Mouse (Mus musculus) embryonic facial prominence, embryonic 11.5 days (tissue): ENCODE measurements around the gene Tex12. TPM values are rescaled to one million over a fixed set of nuclear protein-coding genes. Genes with fewer than 3 reads are reported as not detected.

Source experiments
- ATAC-seq: fragments of 200-750 bp; cut with Nextera tagmentation; replicated peaks from 2 replicates; pipeline ENCODE4 v1.8.0; 2017; ENCODE audit warnings: low read depth; ENCODE audit not compliant: insufficient number of reproducible peaks, low FRiP score, low TSS enrichment
- DNase-seq: peaks from one replicate; pipeline ENCODE4 v3.0.0-alpha.2; 2015; ENCODE audit warnings: low spot score
- H3K27ac ChIP-seq: fragments of 300-500 bp; sonication (generic); replicated peaks from 2 replicates; pipeline ENCODE4 v1.5.1; 2014; ENCODE audit warnings: mild to moderate bottlenecking, low read depth, low read length, control low read depth
- H3K27me3 ChIP-seq: fragments of 300-500 bp; sonication (generic); 2 replicates; pipeline ENCODE4 v1.6.1; 2014; ENCODE audit warnings: mild to moderate bottlenecking, low read length, moderate library complexity, mixed read lengths; ENCODE audit not compliant: control insufficient read depth, insufficient read depth
- H3K36me3 ChIP-seq: fragments of 300-500 bp; sonication (generic); replicated peaks from 2 replicates; pipeline ENCODE4 v1.6.1; 2014; ENCODE audit warnings: low read depth, mild to moderate bottlenecking, low read length, moderate library complexity, mixed read lengths; ENCODE audit not compliant: control insufficient read depth, insufficient read depth
- H3K4me1 ChIP-seq: fragments of 300-500 bp; sonication (generic); 2 replicates; pipeline ENCODE4 v1.6.1; 2014; ENCODE audit warnings: low read length, mixed read lengths; ENCODE audit not compliant: control insufficient read depth, insufficient read depth
- H3K4me2 ChIP-seq: fragments of 300-500 bp; sonication (generic); 2 replicates; pipeline ENCODE4 v1.6.1; 2014; ENCODE audit warnings: low read depth, mild to moderate bottlenecking, control low read depth, low read length, moderate library complexity
- H3K4me3 ChIP-seq: fragments of 300-500 bp; sonication (generic); 2 replicates; pipeline ENCODE4 v1.5.1; 2014; ENCODE audit warnings: low read depth, low read length, control low read depth
- H3K9ac ChIP-seq: fragments of 300-500 bp; sonication (generic); replicated peaks from 2 replicates; pipeline ENCODE4 v1.6.1; 2014; ENCODE audit warnings: mild to moderate bottlenecking, control low read depth, low read length
- H3K9me3 ChIP-seq: fragments of 300-500 bp; sonication (generic); replicated peaks from 2 replicates; pipeline ENCODE4 v1.6.1; 2016; ENCODE audit warnings: mild to moderate bottlenecking, low read length, inconsistent platforms, mixed read lengths; ENCODE audit not compliant: control insufficient read depth
- WGBS: fragments of 180-500 bp; shearing (Covaris S2); extraction: QIAGEN DNeasy Blood & Tissue Kit; methylation state at CpG from one replicate; pipeline ENCODE4 v1.1.7; 2014; 5-methylcytosine and 5-hydroxymethylcytosine counted together
- polyA plus RNA-seq: library from polyadenylated mRNA; unstranded; fragments of >200 nt; fragmentation: Nextera tagmentation; extraction: Ambion mirVana; gene quantifications from 2 replicates; pipeline ENCODE4 v1.2.1, GENCODE M21; 2014

The Tex12 gene
- polyA plus RNA-seq, 1 experiment from 2014 or later: not detected

DNA sequence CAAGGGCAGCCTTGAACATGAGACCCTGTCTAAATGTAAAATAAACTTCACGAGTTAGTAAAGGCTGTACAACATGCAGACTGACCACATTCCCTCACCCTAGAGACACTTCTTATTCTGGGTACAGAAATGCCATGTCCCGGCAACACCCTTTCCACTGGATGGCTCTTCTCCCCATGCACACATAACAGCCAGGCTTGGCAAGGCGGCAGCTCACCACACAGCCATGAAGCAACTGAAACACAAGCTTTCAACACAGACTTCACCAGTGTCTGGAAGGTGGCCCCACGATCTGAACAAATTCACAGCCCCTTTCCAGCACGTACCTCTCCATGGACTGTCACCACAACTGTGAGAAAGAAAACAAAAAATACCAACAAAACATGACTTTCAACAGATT lies 36.2 kb downstream of the Tex12 start:
- DNase-seq: no peak
- no peaks in the 10 kb centered on the region for H3K9me3 ChIP-seq
- no peak overlapping the region for H3K9ac ChIP-seq
- ATAC-seq: no peak
- WGBS: 88% methylated on average over 5 of the region's 5 CpGs
- no peak overlapping the region for H3K27ac ChIP-seq
- no peaks in the 10 kb centered on the region for H3K36me3 ChIP-seq
- H3K4me1 ChIP-seq: no peaks in the 10 kb centered on the region
- H3K27me3 ChIP-seq: no peaks in the 10 kb centered on the region
- no peak overlapping the region for H3K4me2 ChIP-seq
- no peak overlapping the region for H3K4me3 ChIP-seq

DNA sequence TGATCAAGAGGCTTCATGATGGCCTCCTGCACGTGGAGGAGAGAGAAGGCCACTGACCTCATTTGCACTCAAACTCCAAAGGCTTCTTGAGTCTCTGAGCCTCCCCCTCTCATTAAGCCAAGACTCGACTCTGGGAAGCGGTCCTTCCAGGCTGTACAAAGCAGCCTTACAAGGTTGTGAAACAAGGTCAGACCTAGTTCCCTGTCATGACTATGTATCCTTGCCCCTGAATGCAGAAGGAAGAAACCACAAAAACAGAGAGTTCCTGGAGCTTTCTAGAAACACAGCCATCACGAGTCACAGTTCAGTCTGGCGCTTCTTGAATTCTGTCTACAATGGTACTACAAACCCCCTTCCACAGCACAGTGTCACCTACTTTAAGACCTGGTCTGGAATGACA lies 38.6 kb downstream of the Tex12 start:
- WGBS: 73% methylated on average over 5 of the region's 5 CpGs
- Histone ChIP-seq H3K4me1 (no peaks in the 10 kb centered on the region), H3K9ac (no peak overlapping the region), H3K27ac (no peak overlapping the region), H3K36me3 (no peaks in the 10 kb centered on the region), H3K27me3 (no peaks in the 10 kb centered on the region), H3K9me3 (no peaks in the 10 kb centered on the region), H3K4me3 (no peak overlapping the region), H3K4me2 (no peak overlapping the region)
- no peak for ATAC-seq
- DNase-seq: no peak

DNA sequence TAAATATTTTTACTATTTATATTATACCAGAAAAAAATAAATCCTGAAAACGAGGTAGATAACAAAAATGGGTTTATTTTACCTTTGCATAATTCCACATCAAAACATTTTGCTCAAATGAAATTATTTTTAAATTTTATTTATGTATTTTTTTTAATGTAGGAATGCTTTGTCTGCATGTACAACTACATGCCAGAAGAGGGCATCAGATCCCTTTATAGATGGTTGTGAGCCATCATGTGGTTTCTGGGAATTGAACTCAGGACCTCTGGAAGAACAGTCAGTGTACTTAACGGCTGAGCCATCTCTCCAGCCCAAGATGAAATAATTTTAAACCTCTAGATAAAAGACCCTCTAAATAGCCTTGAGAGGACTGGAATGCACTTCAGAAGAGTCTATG lies 39.6 kb downstream of the Tex12 start:
- H3K4me3 ChIP-seq: no peak overlapping the region
- 62% methylated on average over 2 of the region's 2 CpGs for WGBS
- no peak overlapping the region for H3K4me2 ChIP-seq
- no peaks in the 10 kb centered on the region for H3K36me3 ChIP-seq
- H3K9me3 ChIP-seq: no peaks in the 10 kb centered on the region
- DNase-seq (no peak), ATAC-seq (no peak)
- H3K4me1 ChIP-seq: no peaks in the 10 kb centered on the region
- no peak overlapping the region for H3K9ac ChIP-seq
- no peaks in the 10 kb centered on the region for H3K27me3 ChIP-seq
- H3K27ac ChIP-seq: no peak overlapping the region

DNA sequence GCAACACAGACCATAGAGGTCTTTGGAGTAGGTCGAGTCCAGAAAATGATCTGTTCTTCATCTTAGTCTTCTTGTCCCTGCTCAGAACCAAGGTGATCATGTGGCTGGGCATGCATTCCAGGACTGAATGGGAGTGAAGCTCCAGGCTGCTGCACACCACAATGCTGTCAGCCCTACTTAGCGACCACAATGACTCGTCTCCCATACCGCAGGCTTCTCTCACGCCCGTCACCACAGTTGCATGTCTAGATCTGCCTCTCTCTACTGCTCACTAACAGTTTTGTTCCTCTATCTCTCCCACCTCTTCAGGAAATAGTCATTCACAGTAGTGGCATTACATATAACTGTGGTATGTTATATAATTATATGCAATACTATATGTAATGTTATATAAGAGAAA lies 40.4 kb downstream of the Tex12 start:
- WGBS: 89% methylated on average over 6 of the region's 6 CpGs
- no peaks in the 10 kb centered on the region for H3K4me1 ChIP-seq
- ATAC-seq (no peak), DNase-seq (no peak)
- H3K9me3 ChIP-seq: no peaks in the 10 kb centered on the region
- H3K36me3 ChIP-seq: no peaks in the 10 kb centered on the region
- no peaks in the 10 kb centered on the region for H3K27me3 ChIP-seq
- no peak overlapping the region for H3K4me3 ChIP-seq
- no peak overlapping the region for H3K9ac ChIP-seq
- H3K4me2 ChIP-seq: no peak overlapping the region
- no peak overlapping the region for H3K27ac ChIP-seq

DNA sequence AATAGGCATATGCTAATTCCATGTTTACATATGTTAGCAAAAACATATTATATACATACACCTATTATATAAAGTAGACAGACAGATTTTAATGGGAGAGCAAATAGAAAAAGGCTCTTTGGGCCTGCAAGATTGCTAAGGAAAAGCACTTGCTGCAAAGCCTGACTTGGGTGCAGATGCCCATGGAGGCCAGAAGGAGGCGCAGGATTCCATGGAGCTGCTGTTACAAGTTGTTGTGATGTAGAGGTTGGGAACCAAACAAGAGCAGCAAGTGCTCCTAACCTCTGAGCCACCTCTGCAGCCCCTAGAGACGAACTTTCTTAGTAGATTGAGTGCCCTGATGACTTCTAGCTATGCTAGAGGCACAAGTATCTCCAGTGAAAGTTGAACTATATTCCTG lies 42.3 kb downstream of the Tex12 start:
- Histone ChIP-seq H3K36me3 (no peaks in the 10 kb centered on the region), H3K27ac (no peak overlapping the region), H3K9me3 (no peaks in the 10 kb centered on the region), H3K9ac (no peak overlapping the region), H3K4me1 (no peaks in the 10 kb centered on the region), H3K4me3 (no peak overlapping the region), H3K27me3 (no peaks in the 10 kb centered on the region), H3K4me2 (no peak overlapping the region)
- 13% methylated on average over 2 of the region's 2 CpGs for WGBS
- ATAC-seq (no peak), DNase-seq (peak; percentile 47)

DNA sequence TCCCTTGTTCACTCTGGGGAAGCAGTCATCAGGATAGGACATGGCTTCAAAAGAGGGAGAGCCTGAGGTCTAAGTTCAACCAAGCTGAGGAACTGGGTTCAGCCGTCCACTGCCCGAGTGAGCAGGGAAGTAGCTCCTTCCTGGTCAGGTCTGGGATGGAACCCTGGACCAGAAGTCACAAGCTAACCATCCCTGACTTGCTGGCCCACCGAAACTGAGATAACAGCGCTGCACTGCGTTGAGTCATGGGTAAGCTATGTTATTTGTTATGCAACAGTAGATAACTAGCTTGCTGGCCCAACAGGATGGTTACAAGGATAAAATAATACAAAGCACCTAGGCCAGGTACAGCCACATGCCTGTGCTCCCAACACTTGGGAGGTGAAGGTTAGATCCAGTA lies 45.7 kb downstream of the Tex12 start:
- DNase-seq (no peak), ATAC-seq (no peak)
- WGBS: 82% methylated on average over 5 of the region's 5 CpGs
- Histone ChIP-seq H3K4me3 (no peak overlapping the region), H3K9ac (no peak overlapping the region), H3K4me1 (no peaks in the 10 kb centered on the region), H3K4me2 (no peak overlapping the region), H3K27me3 (no peaks in the 10 kb centered on the region), H3K27ac (no peak overlapping the region), H3K36me3 (no peaks in the 10 kb centered on the region), H3K9me3 (no peaks in the 10 kb centered on the region)

DNA sequence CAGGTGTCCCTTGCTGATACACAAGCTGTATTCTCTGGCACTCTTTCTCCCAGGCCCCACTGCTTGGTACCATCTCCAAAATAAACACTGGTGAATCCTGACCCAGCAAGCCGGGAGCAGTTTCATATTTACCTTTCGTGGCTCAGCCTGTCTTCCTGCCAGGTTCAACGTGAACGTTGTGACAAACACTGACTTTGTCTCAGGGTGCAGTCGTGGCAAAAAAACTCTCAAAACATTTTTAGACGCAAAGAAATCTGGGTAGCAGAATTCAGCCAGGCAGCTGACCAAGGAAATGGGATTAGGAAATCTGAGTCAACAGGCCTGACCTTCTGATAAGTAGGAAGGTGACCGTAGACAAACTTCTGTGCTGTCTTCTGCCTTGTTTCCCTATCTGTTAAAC lies 53.6 kb downstream of the Tex12 start:
- no peak for DNase-seq
- 70% methylated on average over 7 of the region's 7 CpGs for WGBS
- ATAC-seq: no peak

More for the DNA sequence above, 53.6 kb downstream of the Tex12 start:
- H3K9me3 ChIP-seq: no peaks in the 10 kb centered on the region
- H3K9ac ChIP-seq: no peak overlapping the region
- H3K4me1 ChIP-seq: no peaks in the 10 kb centered on the region
- no peak overlapping the region for H3K4me2 ChIP-seq
- H3K4me3 ChIP-seq: no peak overlapping the region
- H3K36me3 ChIP-seq: no peaks in the 10 kb centered on the region
- H3K27me3 ChIP-seq: no peaks in the 10 kb centered on the region
- no peak overlapping the region for H3K27ac ChIP-seq
